Comparison of ENCODE assay signal across 8 mouse cellular contexts in genomic region chr11:11965501-11966125, GRCm38 (mm10).
DNase-seq lines count a peak whose midpoint lies in the region.

No protein-coding gene starts in this region.

- peak; percentile 80 for DNase-seq in kidney, adult 11 months
- no peak for DNase-seq in kidney, postnatal 4 days
- DNase-seq in gastrocnemius, postnatal 4 days (ENCODE audit: low spot score in 2 of 2), result peak; percentile 63 to 82
- peak; percentile 36 for DNase-seq in kidney, postnatal 10 days
- peak; percentile 18 for DNase-seq in ovary, adult 18-20 months (ENCODE audit: low spot score)
- DNase-seq in cerebellum, postnatal 4 days (ENCODE audit: low spot score in 2 of 2), result no peak
- DNase-seq in cerebellum, adult 11 months, result no peak
- DNase-seq in layer of hippocampus, postnatal 36 days, result no peak

Comparison
In these comparisons a context has a peak if more than half of its experiments do, and no peak if none do; other contexts are left out.
1. DNase-seq: peak in kidney, adult 11 months (single experiment), gastrocnemius, postnatal 4 days (2 of 2), kidney, postnatal 10 days (single experiment) and ovary, adult 18-20 months (single experiment); none in kidney, postnatal 4 days (0 of 2), cerebellum, postnatal 4 days (0 of 2), cerebellum, adult 11 months (single experiment) and layer of hippocampus, postnatal 36 days (0 of 2).